Mouse (Mus musculus) limb, embryonic 11.5 days (tissue): ENCODE data around the gene Ifna13. TPM values are rescaled to one million over a fixed set of nuclear protein-coding genes. Genes with fewer than 3 reads are reported as not detected.

ENCODE experiments used
- ATAC-seq: fragments of 200-750 bp; cut with Nextera tagmentation; 2 replicates; pipeline ENCODE4 v1.8.0; 2017; ENCODE audit warnings: low read depth; ENCODE audit not compliant: insufficient number of reproducible peaks, low FRiP score, low TSS enrichment
- DNase-seq: peaks from one replicate; pipeline ENCODE4 v3.0.0-alpha.2; 2015; ENCODE audit warnings: low spot score
- H3K27ac ChIP-seq: fragments of 300-500 bp; sonication (generic); replicated peaks from 2 replicates; pipeline ENCODE4 v1.5.1; 2014; ENCODE audit warnings: low read depth, mild to moderate bottlenecking, low read length
- H3K27me3 ChIP-seq: fragments of 300-500 bp; sonication (generic); 2 replicates; pipeline ENCODE4 v1.6.1; 2014; ENCODE audit warnings: mild to moderate bottlenecking, low read length, mixed read lengths; ENCODE audit not compliant: control insufficient read depth, insufficient read depth
- H3K36me3 ChIP-seq: fragments of 300-500 bp; sonication (generic); 2 replicates; pipeline ENCODE4 v1.6.1; 2014; ENCODE audit warnings: mild to moderate bottlenecking, low read length, moderate library complexity, mixed read lengths; ENCODE audit not compliant: control insufficient read depth, insufficient read depth
- H3K4me1 ChIP-seq: fragments of 300-500 bp; sonication (generic); 2 replicates; pipeline ENCODE4 v1.6.1; 2014; ENCODE audit warnings: low read length, mixed read lengths; ENCODE audit not compliant: control insufficient read depth, insufficient read depth
- H3K4me2 ChIP-seq: fragments of 300-500 bp; sonication (generic); 2 replicates; pipeline ENCODE4 v1.6.1; 2014; ENCODE audit warnings: low read depth, mild to moderate bottlenecking, moderate library complexity; ENCODE audit not compliant: severe bottlenecking
- H3K4me3 ChIP-seq: fragments of 300-500 bp; sonication (generic); 2 replicates; pipeline ENCODE4 v1.5.1; 2014; ENCODE audit warnings: low read depth, low read length
- H3K9ac ChIP-seq: fragments of 300-500 bp; sonication (generic); 2 replicates; pipeline ENCODE4 v1.6.1; 2014; ENCODE audit warnings: mild to moderate bottlenecking, low read length
- H3K9me3 ChIP-seq: fragments of 300-500 bp; sonication (generic); 2 replicates; pipeline ENCODE4 v1.6.1; 2016; ENCODE audit warnings: low read length; ENCODE audit not compliant: control insufficient read depth
- WGBS: fragments of 180-500 bp; shearing (Covaris S2); extraction: QIAGEN DNeasy Blood & Tissue Kit; methylation state at CpG from one replicate; pipeline ENCODE4 v1.1.7; 2014; 5-methylcytosine and 5-hydroxymethylcytosine counted together
- polyA plus RNA-seq: library from polyadenylated mRNA; unstranded; fragments of >200 nt; fragmentation: Nextera tagmentation; extraction: Ambion mirVana; gene quantifications from 2 replicates; pipeline ENCODE4 v1.2.1, GENCODE M21; 2014

The Ifna13 gene
- not detected in 2 replicates for polyA plus RNA-seq

DNA sequence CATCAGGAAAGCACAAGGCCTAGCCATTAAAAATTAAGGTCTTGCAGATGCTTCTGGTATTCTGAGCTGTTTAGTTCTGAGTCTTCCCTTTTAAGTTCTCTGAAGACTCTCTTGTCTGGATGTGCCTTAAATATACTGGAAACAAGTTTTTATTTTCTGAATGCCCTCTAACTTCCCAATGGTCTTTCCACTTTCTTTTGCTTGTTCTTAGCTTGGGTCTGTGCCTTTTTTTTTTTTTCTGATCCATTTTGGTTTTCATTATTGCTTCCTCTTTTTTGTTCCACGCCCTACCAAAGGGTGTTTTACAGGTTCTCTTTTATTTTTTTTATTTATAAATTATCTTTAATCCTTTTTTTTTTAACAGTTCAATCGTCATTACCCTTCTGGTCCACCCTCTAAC lies at the start of gene Ifna13:
TSS of gene Ifna13 (minus strand) at position 101 of the 400 bp plus-strand sequence.
- Histone ChIP-seq H3K4me3 (no peak within 1 kb of the TSS), H3K9me3 (no peaks in the 10 kb centered on the region), H3K36me3 (no peaks in the 10 kb centered on the region), H3K9ac (no peak within 1 kb of the TSS), H3K27me3 (no peaks in the 10 kb centered on the region), H3K4me2 (no peak within 1 kb of the TSS), H3K27ac (no peak within 1 kb of the TSS), H3K4me1 (no peaks in the 10 kb centered on the region)
- DNase-seq (no peak), ATAC-seq (no peak)
- 64% methylated on average over 2 of the region's 2 CpGs for WGBS

DNA sequence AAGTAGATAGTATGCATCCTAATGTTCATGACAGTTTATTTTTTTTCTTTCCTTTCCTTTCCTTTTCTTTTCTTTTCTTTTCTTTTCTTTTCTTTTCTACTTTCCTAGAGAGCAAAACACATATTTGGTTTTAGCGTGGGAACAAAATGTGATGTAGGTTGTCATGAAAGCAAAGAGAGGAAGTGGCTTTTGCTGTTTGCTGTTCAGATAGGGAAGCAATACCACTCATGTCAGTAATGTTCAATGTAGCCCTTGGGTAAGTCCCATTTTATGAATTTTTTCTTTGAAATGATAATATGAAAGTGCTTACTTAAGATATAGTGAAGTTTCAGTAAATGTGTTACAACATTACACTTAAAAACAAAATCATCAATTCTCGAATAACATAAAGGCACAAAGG lies 49.1 kb upstream of the Ifna13 start:
- Histone ChIP-seq H3K4me1 (no peaks in the 10 kb centered on the region), H3K4me2 (no peak overlapping the region), H3K36me3 (no peaks in the 10 kb centered on the region), H3K9me3 (no peaks in the 10 kb centered on the region), H3K27me3 (no peaks in the 10 kb centered on the region), H3K9ac (no peak overlapping the region), H3K4me3 (no peak overlapping the region), H3K27ac (no peak overlapping the region)
- WGBS = 88% methylated on average over 2 of the region's 2 CpGs
- ATAC-seq = no peak
- no peak for DNase-seq

DNA sequence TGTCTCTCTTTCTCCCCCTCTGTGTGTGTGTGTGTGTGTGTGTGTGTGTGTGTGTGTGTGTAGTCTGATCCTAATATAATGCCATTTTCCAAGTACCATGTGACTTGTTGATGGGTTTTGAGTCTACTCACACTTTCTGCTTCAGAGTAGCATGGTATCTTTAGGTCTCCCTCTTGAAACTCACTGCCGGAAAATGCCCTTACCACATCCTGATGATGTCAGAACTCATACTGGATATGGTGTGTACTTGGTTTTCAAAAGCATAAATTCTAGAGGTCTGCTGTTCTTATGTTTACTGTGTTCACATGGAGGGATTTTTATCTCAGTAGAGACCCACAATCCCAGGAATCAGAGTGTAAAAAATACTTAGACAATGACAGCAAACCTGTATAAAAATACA lies 48.3 kb upstream of the Ifna13 start:
- H3K36me3 ChIP-seq = no peaks in the 10 kb centered on the region

DNA sequence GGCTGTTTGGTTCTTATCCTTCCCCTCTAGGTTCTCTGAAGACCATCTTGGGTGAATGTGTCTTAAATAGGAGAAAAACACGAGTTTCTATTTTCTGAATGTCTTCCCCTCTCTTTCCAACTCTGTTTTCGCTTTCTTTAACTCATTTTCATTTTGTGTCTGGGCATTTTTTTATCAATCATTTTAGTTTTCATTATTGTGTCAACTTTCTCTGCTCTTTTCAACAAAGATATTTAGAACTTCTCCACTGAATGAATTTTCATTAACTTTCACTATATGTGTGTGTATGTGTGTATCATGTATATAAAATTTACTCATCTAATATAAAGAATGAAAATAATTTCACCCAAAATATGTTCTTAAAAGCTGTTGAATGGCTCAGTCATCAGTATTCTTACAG lies 47.0 kb upstream of the Ifna13 start, which contains the start of gene Ifnab:
TSS of gene Ifnab (minus strand) at position 101 of the 400 bp plus-strand sequence.
- no peaks in the 10 kb centered on the region for H3K27me3 ChIP-seq
- H3K9ac ChIP-seq = no peak within 1 kb of the TSS
- H3K27ac ChIP-seq = no peak within 1 kb of the TSS
- no peaks in the 10 kb centered on the region for H3K4me1 ChIP-seq
- DNase-seq = no peak
- 59% methylated on average over 2 of the region's 2 CpGs for WGBS
- no peaks in the 10 kb centered on the region for H3K36me3 ChIP-seq
- no peaks in the 10 kb centered on the region for H3K9me3 ChIP-seq
- no peak within 1 kb of the TSS for H3K4me2 ChIP-seq
- no peak within 1 kb of the TSS for H3K4me3 ChIP-seq
- no peak for ATAC-seq

More for the DNA sequence above, 48.3 kb upstream of the Ifna13 start:
- WGBS = 86% methylated on average over 1 of the region's 1 CpGs
- Histone ChIP-seq H3K9me3 (no peaks in the 10 kb centered on the region), H3K4me1 (no peaks in the 10 kb centered on the region), H3K27ac (no peak overlapping the region), H3K4me2 (no peak overlapping the region), H3K9ac (no peak overlapping the region), H3K4me3 (no peak overlapping the region), H3K27me3 (no peaks in the 10 kb centered on the region)
- DNase-seq = no peak
- no peak for ATAC-seq

DNA sequence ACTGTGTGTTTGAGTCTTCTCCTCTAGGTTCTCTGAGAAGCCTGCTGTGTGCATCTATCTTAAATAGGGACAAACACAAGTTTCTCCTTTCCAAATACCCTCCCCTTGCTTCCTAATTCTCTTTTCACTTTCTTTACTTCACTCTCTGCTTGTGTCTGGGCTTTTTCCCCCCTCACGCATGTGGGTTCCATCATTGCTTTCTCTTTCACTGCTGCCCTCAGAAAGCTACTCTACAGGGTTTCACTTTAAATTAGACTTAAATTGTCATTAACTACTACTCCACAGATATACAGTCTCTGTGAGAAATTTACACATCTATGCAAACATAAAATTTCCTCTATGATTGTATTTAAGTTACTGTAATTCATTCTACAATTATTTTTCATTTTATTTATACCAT lies 39.6 kb upstream of the Ifna13 start, which contains the start of gene Ifna2:
TSS of gene Ifna2 (minus strand) at position 101 of the 400 bp plus-strand sequence.
- DNase-seq (no peak), ATAC-seq (no peak)
- no peaks in the 10 kb centered on the region for H3K27me3 ChIP-seq
- H3K4me1 ChIP-seq = no peaks in the 10 kb centered on the region
- no peak within 1 kb of the TSS for H3K9ac ChIP-seq
- H3K27ac ChIP-seq = no peak within 1 kb of the TSS
- H3K4me2 ChIP-seq = no peak within 1 kb of the TSS
- 93% methylated on average over 1 of the region's 1 CpGs for WGBS
- no peaks in the 10 kb centered on the region for H3K36me3 ChIP-seq
- H3K9me3 ChIP-seq = no peaks in the 10 kb centered on the region
- no peak within 1 kb of the TSS for H3K4me3 ChIP-seq

DNA sequence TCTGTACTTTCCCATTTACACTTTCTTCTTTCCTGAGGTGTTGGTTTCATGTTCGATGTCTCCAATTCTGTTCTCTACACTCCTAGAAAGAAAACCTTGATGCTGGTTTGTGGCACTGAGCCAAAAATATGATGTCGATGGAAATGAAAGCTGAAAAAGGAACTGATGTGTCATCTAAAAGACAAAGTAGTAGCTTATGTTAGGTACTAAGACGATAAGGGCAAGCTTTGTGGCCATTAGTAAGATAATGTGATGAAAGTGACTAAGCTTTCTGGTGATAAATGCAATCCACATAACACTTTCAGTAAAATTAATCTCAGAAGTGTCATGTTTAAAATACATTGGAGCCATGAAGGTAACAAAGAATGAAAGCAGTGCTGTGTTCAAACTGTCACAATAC lies 37.1 kb upstream of the Ifna13 start:
- Histone ChIP-seq H3K4me3 (no peak overlapping the region), H3K36me3 (no peaks in the 10 kb centered on the region), H3K4me1 (no peaks in the 10 kb centered on the region), H3K9ac (no peak overlapping the region), H3K27me3 (no peaks in the 10 kb centered on the region), H3K27ac (no peak overlapping the region), H3K4me2 (no peak overlapping the region), H3K9me3 (no peaks in the 10 kb centered on the region)
- no peak for ATAC-seq
- 77% methylated on average over 3 of the region's 3 CpGs for WGBS
- DNase-seq = no peak

DNA sequence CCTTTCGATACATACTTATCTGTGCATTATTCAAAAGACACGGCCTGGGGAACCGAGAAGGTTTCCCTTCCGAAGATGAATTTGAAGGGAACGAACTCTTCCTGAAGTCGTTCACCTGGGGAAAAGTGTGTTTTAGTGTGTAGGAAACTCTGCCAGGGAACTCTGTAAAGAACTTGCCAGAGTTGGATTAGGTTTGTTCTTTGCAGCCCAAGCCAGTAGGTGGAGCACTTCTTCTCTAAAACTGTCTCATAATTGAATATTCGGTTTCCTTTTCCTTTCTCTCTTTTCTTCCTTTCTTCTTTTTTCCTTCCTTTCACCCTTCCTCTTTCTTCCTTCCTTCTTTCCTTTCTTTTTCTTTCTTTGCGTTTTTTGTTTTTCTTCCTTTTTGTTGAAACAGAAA lies 36.1 kb upstream of the Ifna13 start:
- 57% methylated on average over 8 of the region's 8 CpGs for WGBS
- H3K27ac ChIP-seq = no peak overlapping the region
- DNase-seq = peak; percentile 46
- no peaks in the 10 kb centered on the region for H3K4me1 ChIP-seq
- no peaks in the 10 kb centered on the region for H3K27me3 ChIP-seq
- H3K9ac ChIP-seq = no peak overlapping the region
- no peak overlapping the region for H3K4me3 ChIP-seq
- no peak for ATAC-seq
- no peaks in the 10 kb centered on the region for H3K9me3 ChIP-seq
- no peak overlapping the region for H3K4me2 ChIP-seq
- H3K36me3 ChIP-seq = no peaks in the 10 kb centered on the region

DNA sequence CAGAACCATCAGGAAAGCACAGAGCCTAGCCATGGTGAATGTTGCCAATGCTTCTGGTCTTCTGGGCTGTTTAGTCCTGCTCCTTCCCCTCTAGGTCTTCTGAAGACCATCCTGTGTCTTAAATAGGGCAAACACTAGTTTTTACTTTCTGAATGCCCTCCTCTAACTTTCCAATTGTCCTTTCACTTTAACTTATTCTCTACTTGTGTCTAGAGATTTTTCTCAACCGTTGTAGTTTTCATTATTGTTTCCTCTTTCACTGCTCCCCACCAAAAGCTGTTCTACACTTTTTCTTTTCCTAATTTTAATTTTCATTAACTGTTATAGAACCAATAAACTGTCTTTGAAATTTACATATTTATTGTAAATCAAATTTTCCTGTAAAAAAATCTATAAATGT lies 32.6 kb upstream of the Ifna13 start, which contains the start of gene Ifna16:
TSS of gene Ifna16 (minus strand) at position 101 of the 400 bp plus-strand sequence.
- H3K27ac ChIP-seq = no peak within 1 kb of the TSS
- no peak within 1 kb of the TSS for H3K4me2 ChIP-seq
- no peak within 1 kb of the TSS for H3K9ac ChIP-seq
- ATAC-seq (no peak), DNase-seq (no peak)
- H3K36me3 ChIP-seq = no peaks in the 10 kb centered on the region
- no peaks in the 10 kb centered on the region for H3K9me3 ChIP-seq
- H3K4me3 ChIP-seq = no peak within 1 kb of the TSS
- 84% methylated on average over 1 of the region's 1 CpGs for WGBS
- H3K27me3 ChIP-seq = no peaks in the 10 kb centered on the region
- H3K4me1 ChIP-seq = no peaks in the 10 kb centered on the region

DNA sequence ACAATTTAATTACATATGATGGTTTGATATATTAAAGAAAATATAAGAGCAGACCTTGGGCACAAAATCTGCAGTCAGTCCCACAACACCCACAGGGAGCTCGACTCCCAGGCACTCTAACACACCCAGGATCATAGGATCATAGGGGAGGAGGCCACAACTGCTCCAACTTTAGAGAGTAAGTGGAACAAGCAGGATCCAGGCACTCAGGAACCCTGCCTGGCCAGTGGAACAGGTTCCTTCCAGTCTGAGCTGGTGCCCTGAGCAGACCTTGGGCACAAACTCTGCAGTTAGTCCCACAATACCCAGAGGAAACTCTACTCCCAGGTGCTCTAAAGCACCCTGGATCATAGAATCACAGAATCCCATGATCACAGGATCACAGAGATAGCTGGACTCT lies 11.2 kb upstream of the Ifna13 start:
- Histone ChIP-seq H3K9ac (no peak overlapping the region), H3K9me3 (no peaks in the 10 kb centered on the region), H3K36me3 (no peaks in the 10 kb centered on the region), H3K4me1 (no peaks in the 10 kb centered on the region), H3K27ac (no peak overlapping the region), H3K4me2 (no peak overlapping the region), H3K4me3 (no peak overlapping the region), H3K27me3 (no peaks in the 10 kb centered on the region)
- DNase-seq (no peak), ATAC-seq (no peak)
- 59% methylated on average over 1 of the region's 1 CpGs for WGBS
